Mouse (Mus musculus) spleen, postnatal 10 days (tissue): ENCODE measurements around the gene Supt4a.

Experiments
- DNase-seq, 2 experiments: peaks; one replicate each; pipeline ENCODE4 v3.0.0; 2021 to 2022; ENCODE audit warnings: low spot score in 2 of 2

The Supt4a gene

DNA sequence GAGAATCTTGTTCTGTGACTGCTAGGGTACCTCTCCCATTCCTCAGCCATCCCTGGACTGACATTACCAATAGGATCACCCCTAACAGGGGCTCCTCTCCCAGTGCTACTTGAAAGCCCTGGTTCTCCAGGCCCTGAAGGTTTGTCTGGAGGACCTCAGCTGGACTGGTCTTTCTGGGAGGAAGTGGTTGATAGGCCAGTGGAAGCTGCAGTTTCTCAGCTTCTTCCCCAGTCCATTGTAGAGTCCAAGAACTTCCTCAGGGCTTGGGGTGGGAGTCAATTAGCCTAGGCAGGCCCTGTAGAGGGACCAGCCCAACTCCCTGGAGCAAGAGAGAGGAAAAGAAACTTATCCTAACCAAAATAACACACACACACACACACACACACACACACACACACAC is 11.8 kb upstream of the Supt4a start:
- peak in 1 of 2 experiments; percentile 48 for DNase-seq

DNA sequence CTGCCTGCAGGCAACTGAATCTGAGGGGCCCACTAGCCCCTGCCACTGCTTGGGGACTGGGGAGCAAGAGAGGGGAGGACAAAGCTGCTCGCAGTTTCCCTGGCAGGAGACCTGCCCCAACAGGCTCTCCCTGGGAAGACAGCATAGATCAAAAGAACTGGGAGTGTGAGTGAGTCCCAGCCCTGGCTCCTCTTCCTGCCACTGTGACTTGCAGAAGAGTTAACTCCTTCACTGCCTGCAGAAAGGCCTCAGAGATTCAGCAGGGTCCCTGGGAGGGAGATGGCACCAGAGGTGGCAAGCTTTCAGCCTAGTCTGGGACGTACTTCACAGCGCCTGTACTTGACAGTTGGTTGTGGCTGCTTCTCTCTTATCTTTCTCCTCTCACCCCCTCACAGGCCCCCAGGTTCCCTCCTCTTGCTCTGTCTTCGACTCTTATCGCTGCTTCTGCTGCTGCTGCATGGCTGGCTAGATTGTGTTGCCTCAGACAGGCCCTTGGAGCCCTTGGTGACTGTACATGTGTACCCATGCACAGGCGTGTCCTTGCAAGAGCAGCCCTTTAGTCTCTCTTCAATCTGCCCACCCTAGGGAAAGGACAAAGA is 11.3 kb upstream of the Supt4a start:
- DNase-seq: peak; percentile 74 to 76

DNA sequence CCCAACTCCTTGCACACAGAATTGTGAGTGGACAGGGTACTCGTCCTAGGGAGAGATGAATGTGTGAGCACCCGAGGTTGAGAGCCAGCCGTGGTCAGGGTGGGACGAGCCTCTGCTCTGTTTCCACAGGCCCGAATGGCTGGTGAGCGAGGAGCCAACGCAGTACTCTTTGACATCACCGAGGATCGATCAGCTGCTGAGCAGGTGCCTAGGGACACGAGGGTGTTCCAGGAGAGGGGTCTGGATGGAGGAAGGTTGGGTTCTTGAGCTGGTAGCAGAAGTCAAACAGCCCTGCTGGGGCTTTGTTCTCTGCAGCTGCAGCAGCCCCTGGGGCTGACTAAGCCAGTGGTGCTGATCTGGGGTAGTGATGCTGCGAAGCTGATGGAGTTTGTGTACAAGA is 10.3 kb upstream of the Supt4a start:
- DNase-seq: peak in 1 of 2 experiments; percentile 43

DNA sequence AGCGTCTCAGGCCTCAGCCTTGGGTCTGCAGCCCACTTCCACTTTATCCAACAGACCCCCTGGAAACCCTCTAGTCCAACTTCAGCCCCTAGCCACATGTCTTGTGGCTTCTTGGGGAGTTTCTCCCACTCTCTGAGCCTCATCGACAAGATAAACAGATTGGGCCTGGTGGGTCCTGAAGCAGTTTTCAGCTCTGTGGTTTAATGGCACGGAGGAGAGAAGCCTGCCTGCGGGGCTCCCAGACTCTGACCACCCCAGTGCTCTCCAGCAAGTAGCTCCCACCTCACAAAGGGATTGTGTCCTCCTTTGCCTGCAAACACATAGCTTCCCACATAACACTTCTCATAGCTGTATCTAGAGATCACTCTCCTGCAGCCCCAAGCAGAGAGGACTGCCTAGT is 9.9 kb upstream of the Supt4a start:
- no peak for DNase-seq

DNA sequence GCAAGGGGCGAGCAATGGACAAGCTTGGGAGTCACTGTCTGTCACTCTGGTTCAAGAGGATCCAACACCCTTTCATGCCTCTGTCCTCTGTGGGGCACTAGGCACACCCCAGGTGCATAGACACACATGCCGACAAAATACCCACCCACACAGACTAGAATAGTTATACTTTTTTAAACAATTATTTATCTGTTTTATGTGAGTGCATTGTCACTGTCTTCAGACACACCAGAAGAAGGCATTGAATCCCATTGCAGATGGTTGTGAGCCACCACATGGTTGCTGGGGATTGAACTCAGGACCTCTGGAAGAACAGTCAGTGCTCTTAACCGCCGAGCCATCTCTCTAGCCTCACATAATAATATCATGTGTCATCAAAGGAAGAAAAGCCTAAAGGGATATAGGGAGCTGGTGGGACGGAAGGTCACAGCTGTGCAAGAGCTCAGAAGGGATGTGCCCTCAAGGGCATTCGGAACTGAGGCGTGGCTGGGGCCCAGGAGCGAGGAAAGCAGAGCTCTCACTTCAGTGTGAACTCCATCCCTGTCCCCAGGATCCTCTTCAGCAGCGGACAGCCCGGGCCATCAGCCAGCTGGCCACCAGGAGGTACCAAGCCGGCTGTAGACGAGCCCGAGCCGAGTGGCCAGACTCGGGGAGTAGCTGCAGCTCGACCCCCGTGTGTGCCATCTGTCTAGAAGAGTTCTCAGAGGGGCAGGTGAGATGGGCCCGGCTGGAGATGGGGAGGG is 8.3 kb upstream of the Supt4a start:
- DNase-seq: peak; percentile 34 to 46

DNA sequence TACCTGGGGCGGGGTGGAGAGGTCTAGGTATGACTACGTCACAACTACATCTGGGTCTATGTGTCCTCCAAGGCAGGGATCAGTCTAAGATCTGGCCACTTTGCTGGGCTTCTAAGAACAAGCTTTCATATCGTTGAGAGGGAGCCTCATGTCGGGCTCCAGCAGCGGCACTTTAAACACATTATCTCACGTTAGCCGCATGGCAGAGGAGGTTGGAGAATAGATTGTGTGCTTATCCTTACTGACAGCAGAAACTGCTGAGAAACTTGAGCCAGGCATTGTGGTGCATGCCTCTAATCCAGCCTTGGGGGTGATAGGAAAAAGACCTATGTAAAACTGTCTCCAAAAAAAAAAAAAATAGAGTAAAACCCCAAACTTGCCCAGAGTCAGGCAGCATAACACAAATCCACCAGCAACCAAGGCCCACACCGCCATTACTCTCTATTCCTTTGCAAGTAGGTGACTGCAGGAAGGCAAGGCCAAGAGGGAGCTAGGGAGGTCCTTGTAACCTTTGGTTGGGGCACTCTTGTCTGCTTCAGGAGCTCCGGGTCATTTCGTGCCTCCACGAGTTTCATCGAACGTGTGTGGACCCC is 7.7 kb upstream of the Supt4a start:
- peak; percentile 35 to 38 for DNase-seq

DNA sequence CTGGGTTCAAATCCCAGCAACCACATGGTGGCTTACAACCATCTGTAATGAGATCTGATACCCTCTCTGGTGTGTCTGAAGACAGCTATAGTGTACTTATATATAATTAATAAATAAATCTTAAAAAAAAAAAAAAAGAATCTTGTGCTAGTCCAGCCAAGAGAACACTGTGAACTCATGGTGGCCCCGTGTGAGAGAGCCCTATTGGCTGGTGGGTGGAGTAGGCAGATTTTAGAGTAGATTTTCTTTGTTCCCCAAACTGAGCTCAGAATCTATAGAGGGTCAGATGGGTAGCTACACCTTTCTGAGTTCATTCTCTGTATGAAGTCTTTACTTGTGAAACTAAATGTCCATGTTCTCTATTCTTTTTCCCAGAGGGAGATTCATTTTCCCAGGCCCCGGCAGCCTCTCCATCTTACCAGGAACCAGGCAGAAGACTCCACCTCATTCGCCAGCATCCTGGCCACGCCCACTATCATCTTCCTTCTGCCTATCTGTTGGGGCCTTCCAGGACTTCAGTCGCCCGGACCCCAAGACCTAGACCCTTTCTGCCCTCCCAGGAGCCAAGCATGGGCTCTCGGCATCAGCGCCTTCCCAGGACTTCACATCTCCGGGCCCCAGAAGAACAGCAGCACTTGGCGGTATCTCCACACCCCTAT is 6.6 kb upstream of the Supt4a start:
- DNase-seq: peak in 1 of 2 experiments; percentile 51

DNA sequence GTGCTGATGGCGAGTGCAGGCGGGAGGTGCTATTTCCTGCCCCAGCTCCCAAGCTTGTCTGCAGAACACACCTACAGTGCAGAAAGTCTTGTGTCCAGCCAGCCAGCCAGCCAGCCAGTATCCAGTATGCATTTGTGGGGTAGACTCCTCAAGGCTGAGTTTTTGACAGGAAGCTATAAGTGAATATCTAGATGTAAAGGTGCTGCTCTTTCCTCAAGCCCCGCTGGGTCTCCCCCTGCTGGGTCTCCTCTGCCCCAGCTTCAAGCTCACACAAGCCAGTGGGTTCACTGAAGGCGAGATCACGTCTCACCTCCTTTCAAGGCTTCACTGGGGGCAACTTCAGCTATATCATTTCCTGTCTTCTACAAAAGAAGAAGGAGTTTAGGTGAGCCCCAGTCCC is 3.0 kb upstream of the Supt4a start:
- peak; percentile 39 to 42 for DNase-seq

DNA sequence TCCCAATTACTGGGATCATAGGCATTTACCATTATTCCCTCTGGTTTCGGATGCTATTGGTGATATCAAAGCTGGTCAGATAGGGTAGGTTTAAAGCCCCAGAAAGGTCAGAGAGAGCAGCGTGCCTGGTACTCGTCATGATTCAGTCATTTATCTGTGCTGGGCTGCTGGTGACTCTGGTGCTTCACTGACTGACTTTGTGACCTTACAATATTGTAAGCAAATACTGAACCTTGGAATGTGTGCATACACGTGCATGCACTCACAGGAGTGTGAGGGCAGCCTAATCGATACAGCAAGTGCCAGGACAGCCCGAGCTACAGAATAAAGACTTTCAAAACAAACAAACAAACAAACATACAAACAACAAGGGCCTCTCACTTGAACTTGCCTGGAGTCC is 1.7 kb upstream of the Supt4a start:
- peak in 1 of 2 experiments; percentile 22 for DNase-seq

DNA sequence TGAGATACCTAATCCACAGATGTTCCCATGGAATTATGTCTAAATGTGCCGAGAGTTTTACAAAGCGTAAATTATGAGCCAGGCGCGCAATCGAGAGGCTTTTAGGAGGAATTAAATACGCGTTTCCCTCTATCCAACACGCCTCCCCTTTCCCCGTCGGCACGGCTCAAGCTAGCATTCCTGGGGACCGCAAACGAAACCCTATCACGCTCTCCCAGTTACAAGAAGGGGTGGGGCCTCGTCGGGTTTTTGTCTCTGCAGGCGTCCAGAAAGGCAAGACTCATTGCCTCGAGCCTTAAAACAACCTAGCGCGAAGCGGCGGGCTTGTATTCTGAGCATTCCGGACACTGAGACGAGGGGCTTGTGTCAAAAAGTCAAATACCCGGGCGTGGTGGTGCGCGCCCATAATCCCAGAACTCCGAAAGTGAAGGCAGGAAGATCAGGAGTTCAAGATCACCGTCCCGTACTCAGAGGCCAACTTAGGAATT is 661 bp upstream of the Supt4a start:
- DNase-seq: peak; percentile 76 to 84

DNA sequence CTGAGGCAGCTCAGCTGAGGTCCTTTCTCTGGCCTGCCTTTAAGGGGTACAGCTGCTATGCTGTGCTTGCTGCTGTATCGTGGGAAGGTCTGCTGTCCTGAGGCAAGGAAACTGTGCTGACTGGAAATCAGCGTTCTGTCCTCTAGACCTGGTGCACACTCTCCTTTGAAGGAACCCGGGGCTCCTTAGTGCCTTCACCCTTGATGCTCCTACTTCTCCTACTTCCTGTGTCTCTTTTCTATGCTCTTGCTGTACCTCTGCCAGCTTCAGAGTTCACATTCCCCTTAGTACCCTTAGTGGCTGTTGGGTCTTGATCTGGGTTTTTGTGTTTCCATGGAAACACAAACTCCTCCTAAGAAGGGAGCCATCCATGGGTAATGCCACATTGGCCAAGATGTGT is 6.3 kb downstream of the Supt4a start:
- no peak for DNase-seq

DNA sequence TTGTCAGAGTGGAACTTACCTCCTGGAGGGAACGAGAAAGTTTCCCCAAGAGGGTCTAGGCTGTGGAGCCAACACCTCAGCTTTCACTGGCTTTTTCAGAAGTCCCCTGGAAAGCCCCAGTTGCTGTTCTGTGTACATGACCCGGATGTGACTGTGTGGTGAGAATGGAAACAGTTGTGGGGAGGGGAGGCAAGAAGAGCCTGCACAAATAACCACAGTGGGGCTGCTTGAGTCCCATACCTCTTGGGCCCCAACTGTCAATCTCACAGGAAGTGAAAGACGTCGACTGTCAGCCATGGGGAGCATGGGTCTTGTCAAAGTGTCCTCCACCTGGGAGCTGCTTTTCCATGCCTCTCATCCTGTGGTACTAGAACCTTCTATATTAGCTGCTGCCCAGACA is 7.6 kb downstream of the Supt4a start:
- peak in 1 of 2 experiments; percentile 69 for DNase-seq

DNA sequence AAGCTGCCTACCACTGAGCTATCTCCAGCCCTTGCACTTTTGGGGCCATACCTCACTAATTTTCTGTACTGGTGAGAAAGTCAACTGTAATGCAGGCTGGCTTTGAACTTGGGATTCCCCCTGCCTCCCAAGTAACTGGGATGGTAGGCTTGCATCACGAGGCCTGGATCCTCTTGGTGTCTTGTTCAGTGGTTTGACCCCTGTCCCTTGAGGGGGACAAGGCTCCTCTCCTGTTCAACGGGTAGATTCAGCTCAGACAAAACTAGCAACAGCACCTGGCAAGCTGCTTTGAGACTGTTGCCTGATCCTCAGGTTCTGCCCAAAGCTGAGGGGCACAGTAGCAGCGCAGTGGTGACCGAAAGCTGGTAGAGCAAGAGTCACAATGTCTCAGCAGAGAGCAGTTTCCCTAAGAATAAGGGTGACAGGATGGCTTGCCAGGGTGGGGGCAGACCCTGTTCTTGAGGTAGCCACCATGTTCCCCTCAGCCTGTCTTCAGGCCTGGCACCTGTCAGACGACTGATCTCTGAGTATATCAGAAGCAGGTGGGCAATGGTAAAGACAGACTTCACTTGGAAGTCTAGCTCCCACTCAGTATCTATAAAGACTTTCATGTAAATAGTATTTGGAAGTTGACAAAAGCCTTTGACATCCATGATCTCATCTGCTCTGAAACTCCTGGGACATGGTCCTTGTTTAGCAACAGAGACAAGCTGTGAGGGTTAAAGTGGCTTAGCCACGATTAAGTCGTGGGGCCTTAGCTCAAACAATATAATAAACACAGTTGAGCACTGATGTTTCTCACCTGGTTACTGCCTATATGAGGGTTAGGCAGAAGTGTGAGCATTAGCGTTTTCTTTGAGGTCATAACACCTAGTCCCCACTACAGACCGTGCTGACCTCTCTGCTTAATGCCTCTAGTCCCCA is 8.5 kb downstream of the Supt4a start:
- DNase-seq: peak in 1 of 2 experiments; percentile 27

DNA sequence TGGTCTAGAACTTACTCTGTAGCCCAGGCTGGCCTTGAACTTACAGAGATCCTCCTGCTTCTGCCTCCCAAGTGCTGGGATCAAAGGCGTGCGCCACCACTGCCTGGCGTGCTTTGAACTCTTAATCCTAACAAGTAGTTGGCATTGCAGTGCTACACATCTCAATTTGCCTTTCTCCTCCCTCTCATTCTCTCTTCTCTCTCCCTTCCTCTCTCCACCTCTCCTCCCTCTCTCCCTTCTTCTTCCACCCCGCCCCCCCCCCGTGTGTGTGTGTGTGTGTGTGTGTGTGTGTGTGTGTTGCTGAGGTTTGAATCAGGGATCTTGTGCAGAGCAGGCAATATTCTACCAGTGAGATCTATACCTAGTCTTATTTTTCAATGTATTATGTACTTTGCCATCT is 10.0 kb downstream of the Supt4a start:
- no peak for DNase-seq

DNA sequence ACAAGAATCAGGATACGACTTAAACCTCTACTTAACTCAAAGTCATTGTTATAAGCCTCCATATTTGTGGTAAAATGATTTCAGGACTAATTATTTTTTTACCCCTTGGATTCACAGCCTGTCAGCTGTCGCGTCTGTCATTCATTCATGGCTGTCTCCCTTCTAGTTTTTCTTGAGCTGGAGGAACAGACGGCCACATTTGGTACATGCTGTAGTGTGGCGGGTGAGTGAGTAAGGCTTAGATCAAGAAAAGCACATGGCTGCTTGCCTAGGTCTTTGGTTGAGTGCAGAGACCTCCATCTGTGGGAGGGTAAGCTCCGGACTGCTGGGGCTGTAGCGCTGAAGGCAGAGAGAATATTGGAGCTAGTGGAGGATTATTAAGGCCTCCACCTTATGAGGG is 10.4 kb downstream of the Supt4a start:
- DNase-seq: no peak

DNA sequence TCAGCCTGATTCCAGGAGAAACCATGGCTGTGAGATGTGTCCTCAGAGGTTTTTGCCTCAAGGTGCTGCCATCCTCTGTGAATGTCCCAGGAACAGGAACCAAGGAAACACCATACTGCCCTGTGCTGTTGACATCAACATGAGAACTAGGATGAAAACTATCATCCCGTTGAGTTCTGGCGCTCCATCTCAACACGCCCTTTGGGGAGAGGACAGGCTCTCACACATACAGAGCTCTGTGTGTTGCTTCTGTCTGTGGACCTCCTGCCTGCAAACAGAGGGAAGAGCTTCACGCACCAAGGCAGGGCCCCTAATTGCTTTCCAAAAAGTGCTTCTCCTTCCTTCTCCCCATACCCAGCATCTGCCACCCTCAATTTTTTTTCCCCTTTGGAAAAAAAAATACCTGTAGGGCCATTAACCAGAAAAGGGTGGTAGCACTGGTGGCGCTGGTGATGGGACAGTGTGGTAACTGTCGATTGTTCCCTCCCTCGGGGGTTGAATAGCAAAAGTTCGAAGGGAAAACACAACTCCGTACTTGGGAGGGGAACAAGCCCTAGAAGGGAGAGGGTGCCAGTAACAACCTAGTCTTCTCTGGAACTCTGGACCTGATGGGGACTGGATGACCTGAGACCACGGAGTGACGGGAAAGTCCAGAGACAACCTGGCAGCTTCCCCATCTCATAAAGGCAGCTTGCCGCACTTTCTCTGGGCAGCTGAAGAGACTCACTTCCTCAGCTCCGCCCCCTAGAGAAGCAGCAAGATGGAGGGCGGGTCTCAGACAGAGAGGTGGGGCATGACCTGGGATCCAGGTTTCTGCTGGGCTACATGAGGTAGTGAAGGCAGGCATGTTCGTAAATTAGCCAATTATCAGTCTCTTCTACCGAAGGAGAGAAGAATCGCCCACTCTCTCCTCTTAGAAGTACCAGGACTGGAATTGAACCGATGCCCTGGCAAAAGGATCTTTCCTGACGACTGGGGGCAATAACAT is 11.1 kb downstream of the Supt4a start:
- DNase-seq: peak; percentile 86 to 89

DNA sequence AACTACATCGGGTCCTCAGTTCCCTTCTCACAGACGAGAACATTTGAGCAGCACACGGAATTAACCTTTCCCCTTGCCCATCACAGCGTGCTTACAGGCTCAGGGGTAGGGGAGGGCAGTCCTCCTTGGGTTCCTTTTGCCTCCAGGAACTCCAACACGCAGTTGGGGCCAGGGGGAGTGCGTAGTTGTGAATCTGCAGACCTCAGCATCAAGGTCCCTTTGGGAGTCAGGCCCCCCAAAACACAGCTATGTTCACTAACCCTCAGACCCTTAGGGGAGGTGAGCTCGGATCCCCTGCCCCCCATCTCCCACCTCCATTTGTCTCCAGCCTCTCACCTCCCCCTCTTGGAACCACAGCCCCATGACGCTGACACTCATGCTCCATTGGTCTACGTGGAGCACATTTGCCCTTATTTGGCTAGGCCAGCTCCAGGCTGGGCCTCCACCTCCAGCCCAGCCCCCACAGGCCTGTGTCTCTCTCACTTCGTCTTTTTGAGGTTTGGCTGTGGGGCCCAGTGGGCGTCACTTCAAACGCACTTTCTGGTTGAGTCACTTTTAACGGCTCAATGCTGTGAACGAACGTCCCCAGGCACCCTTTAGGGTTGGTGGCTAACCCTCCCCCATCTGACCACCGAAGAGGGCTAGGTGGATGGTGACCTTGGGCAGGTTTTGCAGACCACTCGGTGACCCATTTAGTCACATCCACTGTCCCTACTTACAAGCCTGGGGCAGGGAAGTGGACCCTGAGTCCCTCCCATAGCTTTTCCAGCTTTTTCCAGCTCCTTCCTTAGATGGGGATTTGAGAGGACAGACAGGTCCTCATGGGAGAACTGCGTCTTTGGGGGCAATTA is 12.1 kb downstream of the Supt4a start:
- DNase-seq: peak; percentile 84 to 93

DNA sequence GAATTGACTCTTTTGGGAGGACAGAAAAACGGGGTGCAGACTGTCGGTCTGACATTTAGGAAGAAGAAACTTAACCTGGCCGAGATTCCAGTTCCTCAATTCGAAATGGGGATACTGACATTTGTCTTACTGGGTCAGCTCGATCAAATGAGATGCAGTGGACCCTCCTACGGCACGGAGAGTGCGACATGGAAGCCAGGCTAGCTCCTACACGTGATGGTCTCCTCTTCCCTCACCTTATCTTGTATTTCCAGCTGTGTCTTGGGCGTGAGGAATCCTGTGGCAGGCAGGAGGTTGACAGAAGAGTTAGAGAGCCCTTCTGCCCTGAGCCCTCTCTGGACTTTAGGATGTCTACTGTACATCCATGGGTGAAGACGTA is 12.7 kb downstream of the Supt4a start:
- DNase-seq: peak; percentile 73 to 78

DNA sequence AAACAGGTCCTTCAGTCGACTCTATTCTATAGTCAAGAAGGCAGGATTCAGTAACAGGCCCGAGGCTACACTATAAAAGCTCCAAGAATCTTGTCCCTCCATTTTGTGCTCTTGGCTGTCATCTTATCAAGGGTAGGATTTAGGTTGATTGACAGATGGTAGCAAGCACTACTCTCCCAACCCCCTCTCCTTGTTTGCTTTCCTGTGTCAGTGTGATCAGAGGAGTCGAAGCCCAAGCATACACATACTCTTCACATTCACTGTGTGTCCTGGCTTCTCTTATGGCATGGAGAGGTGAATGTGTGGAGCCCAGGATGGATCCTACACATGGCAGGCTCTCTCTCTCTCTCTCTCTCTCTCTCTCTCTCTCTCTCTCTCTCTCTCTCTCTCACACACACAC is 13.2 kb downstream of the Supt4a start:
- peak in 1 of 2 experiments; percentile 51 for DNase-seq
